Mouse (Mus musculus): ENCODE results near the gene Adgrd1.

DNA sequence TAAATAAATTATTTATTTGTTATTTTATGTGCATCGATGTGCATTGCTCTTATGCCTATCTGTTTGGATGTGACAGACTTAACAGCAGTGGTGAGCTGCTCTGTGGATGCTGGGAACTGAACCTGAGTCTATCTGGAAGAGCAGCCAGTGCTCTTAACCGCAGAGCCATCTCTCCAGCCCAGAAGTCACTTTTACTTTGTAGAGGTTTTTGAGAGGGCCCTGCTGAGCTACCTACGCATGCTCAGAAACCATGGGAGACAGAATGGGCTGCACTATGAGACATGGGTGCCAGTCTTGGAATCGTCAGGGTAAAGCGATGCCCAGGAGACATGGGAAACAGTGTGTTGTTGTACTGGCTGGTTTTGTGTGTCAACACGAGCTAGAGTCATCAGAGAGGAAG, 20.5 kb upstream of the Adgrd1 start:
- TF ChIP-seq MAX (IDR thresholded peaks at IDR 0.05; ENCODE audit: low read depth) (no peak), USF1 (IDR thresholded peaks at IDR 0.05; ENCODE audit: low read depth) (no peak), POLR2A (IDR thresholded peaks at IDR 0.05; ENCODE audit: insufficient read length, low read depth) (no peak), MYOG (IDR thresholded peaks at IDR 0.05; ENCODE audit: control insufficient read depth in 1 of 3, insufficient read depth in 1 of 3, insufficient read length in 2 of 3, low read depth in 2 of 3) (no peak), E2F4 (IDR thresholded peaks at IDR 0.05; ENCODE audit: insufficient read depth) (no peak), MYOD1 (IDR thresholded peaks at IDR 0.05; ENCODE audit: control insufficient read depth in 1 of 3, insufficient read length in 2 of 3, low read depth in 2 of 3) (no peak), SRF (IDR thresholded peaks at IDR 0.05; ENCODE audit: control insufficient read depth, insufficient read length, low read depth) (no peak), POLR2AphosphoS2 (IDR thresholded peaks at IDR 0.05; ENCODE audit: insufficient read length, low read depth) (no peak), REST (IDR thresholded peaks at IDR 0.05; ENCODE audit: insufficient read depth, insufficient read length) (no peak), CEBPB (IDR thresholded peaks at IDR 0.05; ENCODE audit: insufficient read depth, poor library complexity, severe bottlenecking) (no peak), TCF12 (IDR thresholded peaks at IDR 0.05; ENCODE audit: insufficient read depth, poor library complexity, severe bottlenecking) (no peak)
